Mouse (Mus musculus) midbrain, embryonic 10.5 days (tissue): ENCODE data around the gene Trim2. TPM values are rescaled to one million over a fixed set of nuclear protein-coding genes. Genes with fewer than 3 reads are reported as not detected.

Experiments
- DNase-seq: peaks from one replicate; pipeline ENCODE4 v3.0.0-alpha.2; 2017; ENCODE audit warnings: low spot score
- H3K27ac ChIP-seq: fragments of 300-500 bp; sonication (generic); replicated peaks from 2 replicates; pipeline ENCODE4 v1.5.1; 2016; ENCODE audit warnings: mild to moderate bottlenecking
- H3K27me3 ChIP-seq: fragments of 300-500 bp; sonication (generic); 2 replicates; pipeline ENCODE4 v1.6.1; 2016; ENCODE audit warnings: low read depth, mild to moderate bottlenecking; ENCODE audit not compliant: poor library complexity, severe bottlenecking
- H3K36me3 ChIP-seq: fragments of 300-500 bp; sonication (generic); 2 replicates; pipeline ENCODE4 v1.6.1; 2016; ENCODE audit warnings: mild to moderate bottlenecking, moderate library complexity
- H3K4me1 ChIP-seq: fragments of 300-500 bp; sonication (generic); 2 replicates; pipeline ENCODE4 v1.6.1; 2016
- H3K4me3 ChIP-seq: fragments of 300-500 bp; sonication (generic); 2 replicates; pipeline ENCODE4 v1.5.1; 2016; ENCODE audit warnings: mild to moderate bottlenecking, moderate library complexity
- H3K9me3 ChIP-seq: fragments of 300-500 bp; sonication (generic); replicated peaks from 2 replicates; pipeline ENCODE4 v1.6.1; 2016; ENCODE audit warnings: mild to moderate bottlenecking
- WGBS: fragments of 180-500 bp; shearing (Covaris S2); methylation state at CpG from one replicate; pipeline ENCODE4 v1.1.7; 2016; 5-methylcytosine and 5-hydroxymethylcytosine counted together
- polyA plus RNA-seq: library from polyadenylated mRNA; unstranded; fragments of >200 nt; fragmentation: Nextera tagmentation; extraction: Ambion mirVana; gene quantifications from 2 replicates; pipeline ENCODE4 v1.2.1, GENCODE M21; 2016

The Trim2 gene
- polyA plus RNA-seq, 1 experiment from 2014 or later = 81.7 TPM

DNA sequence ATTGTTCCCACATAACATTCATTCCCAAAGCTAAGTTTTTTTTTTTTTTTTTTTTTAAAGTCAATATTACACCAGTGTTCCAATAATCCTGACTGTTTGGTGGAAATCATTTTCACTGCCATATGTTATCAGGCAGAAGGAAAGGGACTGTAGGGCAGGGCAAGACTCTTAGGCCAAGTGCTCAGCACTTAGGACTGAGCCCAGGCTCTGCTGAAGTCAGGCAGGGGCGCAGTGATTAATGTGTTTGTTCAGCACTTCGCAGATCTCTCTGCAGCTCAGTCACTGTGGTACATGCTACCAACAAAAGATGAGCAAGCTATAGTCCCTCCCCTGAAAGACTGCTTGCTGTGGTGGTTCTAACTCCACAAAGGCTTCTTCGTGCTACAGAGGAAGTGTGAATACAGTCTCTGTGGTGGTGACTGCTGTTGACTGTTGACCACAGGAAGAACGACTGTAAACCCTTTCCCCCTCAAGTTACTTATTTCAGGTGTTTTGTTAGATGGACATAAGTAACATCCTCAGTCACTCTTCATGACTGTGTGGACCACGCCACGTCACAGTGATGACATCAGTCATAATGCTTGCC lies 180.9 kb downstream of the Trim2 start:
- H3K9me3 ChIP-seq = no peaks in the 10 kb centered on the region
- H3K36me3 ChIP-seq = no peaks in the 10 kb centered on the region
- 76% methylated on average over 6 of the region's 6 CpGs for WGBS
- H3K27me3 ChIP-seq = no peaks in the 10 kb centered on the region
- no peak overlapping the region for H3K4me3 ChIP-seq
- no peak overlapping the region for H3K27ac ChIP-seq
- no peak for DNase-seq
- H3K4me1 ChIP-seq = peaks cover 4% of the 10 kb centered on the region; the same call in 1 of the 2 replicates

DNA sequence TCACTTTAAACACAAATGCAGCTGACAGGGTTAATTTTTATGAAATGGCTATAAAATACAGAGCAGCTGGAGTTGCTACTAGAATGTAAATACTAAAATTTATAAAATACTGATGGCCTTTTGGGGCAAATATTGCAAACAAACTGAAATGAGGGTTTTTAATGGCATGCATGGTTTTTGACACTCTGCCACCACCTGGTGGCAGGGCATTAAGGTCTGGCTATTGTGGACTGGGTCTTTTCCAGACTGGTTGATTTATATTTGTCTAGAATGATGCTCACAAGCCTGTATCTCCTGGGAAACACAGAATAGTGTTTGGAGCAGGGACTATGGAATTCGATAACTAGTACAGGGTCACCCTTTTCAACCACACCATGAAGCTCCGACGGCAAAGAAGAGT lies 183.2 kb downstream of the Trim2 start:
- DNase-seq = no peak
- Histone ChIP-seq H3K9me3 (no peaks in the 10 kb centered on the region), H3K27me3 (no peaks in the 10 kb centered on the region), H3K4me3 (no peak overlapping the region), H3K27ac (no peak overlapping the region), H3K4me1 (peaks cover 4% of the 10 kb centered on the region; the same call in 1 of the 2 replicates), H3K36me3 (no peaks in the 10 kb centered on the region)
- WGBS = 87% methylated on average over 3 of the region's 3 CpGs

DNA sequence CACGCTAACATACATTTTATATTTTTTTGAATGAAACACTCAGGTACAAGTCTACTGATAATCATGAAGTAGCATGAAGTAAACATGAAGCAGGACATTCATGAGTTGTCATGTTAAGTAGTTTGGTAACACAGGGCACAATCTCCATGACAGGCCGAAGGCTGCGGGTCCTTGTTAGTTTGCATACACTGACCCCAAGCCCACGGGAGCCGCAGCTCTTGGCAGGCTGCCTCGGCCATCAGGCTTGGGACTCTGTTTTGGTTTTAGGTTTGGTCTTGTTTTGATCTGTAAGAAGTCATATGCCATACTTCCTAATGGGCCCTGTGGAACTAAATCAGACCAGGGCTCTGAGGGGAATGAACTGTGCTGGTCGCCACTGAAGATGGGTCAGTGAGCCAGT lies 188.0 kb downstream of the Trim2 start:
- Histone ChIP-seq H3K27ac (no peak overlapping the region), H3K4me1 (no peaks in the 10 kb centered on the region), H3K9me3 (no peaks in the 10 kb centered on the region), H3K4me3 (no peak overlapping the region), H3K27me3 (no peaks in the 10 kb centered on the region), H3K36me3 (no peaks in the 10 kb centered on the region)
- DNase-seq = no peak
- 84% methylated on average over 7 of the region's 7 CpGs for WGBS

DNA sequence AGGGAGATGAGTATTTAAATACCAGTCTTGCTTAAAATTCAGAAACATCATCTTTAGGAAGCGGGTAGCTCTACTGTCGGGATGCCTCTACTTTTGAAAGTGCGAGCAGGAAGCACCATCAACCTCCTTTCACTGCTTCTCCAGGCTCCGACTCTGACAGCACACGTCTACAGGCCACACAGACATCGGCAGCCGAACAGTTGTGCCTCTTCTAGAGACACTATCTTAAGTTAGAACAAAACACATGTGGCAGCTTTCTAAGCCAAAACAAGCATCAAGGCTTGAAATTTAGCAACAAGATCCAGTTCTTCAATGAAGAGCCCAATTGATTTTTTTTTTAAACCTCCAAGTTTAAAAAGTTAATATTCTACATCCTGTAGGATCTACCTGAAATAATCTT lies 188.5 kb downstream of the Trim2 start:
- no peak overlapping the region for H3K4me3 ChIP-seq
- H3K4me1 ChIP-seq = no peaks in the 10 kb centered on the region
- H3K27me3 ChIP-seq = no peaks in the 10 kb centered on the region
- H3K27ac ChIP-seq = no peak overlapping the region
- no peaks in the 10 kb centered on the region for H3K9me3 ChIP-seq
- 87% methylated on average over 7 of the region's 7 CpGs for WGBS
- H3K36me3 ChIP-seq = no peaks in the 10 kb centered on the region
- no peak for DNase-seq

Other genes starting within 250 kb of the Trim2 start
- gene Mnd1, start 151.1 kb downstream of the Trim2 start, polyA plus RNA-seq = 10.3 and 12.3 TPM in 2 replicates
- gene Gm6525, start 132.8 kb downstream of the Trim2 start, polyA plus RNA-seq = 1.8 and 2.8 TPM in 2 replicates
- gene Fhdc1, start 173.6 kb upstream of the Trim2 start, polyA plus RNA-seq = 2.0 and 2.1 TPM in 2 replicates